Mouse (Mus musculus): ENCODE data around the gene H2afy2. TPM values are rescaled to one million over a fixed set of nuclear protein-coding genes. Genes with fewer than 3 reads are reported as not detected.
A peak's percentile ranks its signal among the peaks of the same experiment; 100 is the strongest.

H2afy2 gene
- total and polyA plus RNA-seq, 3 experiments, result 0.20 TPM; not detected in 2

DNA sequence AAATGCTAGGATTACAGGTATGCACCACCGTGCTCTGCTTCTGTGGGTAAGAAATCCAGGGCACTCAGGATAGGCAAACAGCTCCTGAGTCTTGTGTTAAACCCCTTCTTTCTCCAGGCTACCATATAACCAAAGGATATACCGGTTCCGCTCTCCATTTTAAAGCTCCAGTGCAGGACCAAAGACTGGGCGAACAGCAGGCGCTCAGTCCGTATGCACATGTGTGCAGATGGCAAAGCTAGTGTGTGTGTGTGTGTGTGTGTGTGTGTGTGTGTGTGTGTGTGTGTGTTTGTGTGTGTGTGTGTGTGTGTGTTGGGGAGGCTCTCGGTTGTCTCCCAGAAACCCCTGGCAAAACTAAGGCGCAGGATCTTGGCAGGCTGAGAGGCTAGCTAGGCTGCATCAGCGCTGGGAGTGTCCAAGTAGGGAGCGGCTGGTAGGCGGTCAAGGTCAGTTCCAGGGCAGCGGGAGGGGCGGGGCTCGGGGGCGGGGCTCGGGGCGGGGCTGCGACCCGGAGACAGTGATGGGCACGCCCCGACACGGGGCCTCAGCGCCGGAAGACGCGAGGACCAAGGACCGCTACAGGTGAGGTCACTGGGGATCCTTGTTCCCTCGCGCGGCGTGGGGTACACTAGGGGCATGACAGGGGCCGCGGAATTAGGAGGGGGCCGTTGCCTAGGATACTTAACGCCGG, 69.0 kb downstream of the H2afy2 start, which contains the start of gene Aifm2:
TSS of gene Aifm2 (plus strand) at position 493 of the 691 bp plus-strand sequence.
- dilution Hi-C loops (cut with MboI; ENCODE audit: extremely low pct_ligation_motif_present, extremely low pct_unique_long_range_greater_than_20kb, low sequenced_read_pairs) (no loop called here), in situ Hi-C loops (cut with MboI; ENCODE audit: low pct_ligation_motif_present, low pct_unique_long_range_greater_than_20kb, low sequenced_read_pairs) (no loop called here)
- DNase-seq (ENCODE audit: extremely low read depth), result peak; percentile 59
- H3K79me2 ChIP-seq (replicated peaks; ENCODE audit: control insufficient read depth, extremely low read depth, insufficient read depth, poor library complexity, severe bottlenecking), result no peaks in the 10 kb centered on the region
- peaks cover 7 to 10% of the 10 kb centered on the region in 2 experiments for H3K4me1 ChIP-seq (ENCODE audit: control insufficient read depth in 1 of 2, insufficient read depth in 2 of 2)
- H3K36me3 ChIP-seq (replicated peaks in 1 of 2; ENCODE audit: control insufficient read depth in 1 of 2, insufficient read depth in 1 of 2, low read length in 1 of 2), result peaks cover 0 to 4% of the 10 kb centered on the region in 2 experiments
- H3K27ac ChIP-seq (ENCODE audit: insufficient read depth, low read depth), result no peak within 1 kb of the TSS
- H3K9me3 ChIP-seq (replicated peaks; ENCODE audit: low read length), result no peaks in the 10 kb centered on the region
- H3K4me3 ChIP-seq (replicated peaks in 1 of 3; ENCODE audit: low read depth in 2 of 3, low read length in 2 of 3, poor library complexity in 1 of 3), result peak within 1 kb of the TSS; percentile 68 to 81 (median 76)
- TF ChIP-seq CHD2 (IDR thresholded peaks at IDR 0.05; ENCODE audit: low read length) (no peak), UBTF (IDR thresholded peaks at IDR 0.05; ENCODE audit: low read depth, low read length) (no peak), POLR2A (IDR thresholded peaks at IDR 0.05; ENCODE audit: low read depth, low read length) (peak; percentile 66), ZMIZ1 (IDR thresholded peaks at IDR 0.05; ENCODE audit: low read depth, low read length) (peak; percentile 69), ELF1 (IDR thresholded peaks at IDR 0.05; ENCODE audit: low read depth, low read length) (peak; percentile 51; the same call in 1 of the 2 replicates), TCF12 (IDR thresholded peaks at IDR 0.05; ENCODE audit: low read depth, low read length) (peak; percentile 53; the same call in 1 of the 2 replicates), JUN (IDR thresholded peaks at IDR 0.05; ENCODE audit: insufficient read depth, low read depth, low read length) (no peak), BHLHE40 (IDR thresholded peaks at IDR 0.05; ENCODE audit: low read depth, low read length) (0 out of 2 replicates have a peak, but pooled peaks have one; percentile 18), USF1 (IDR thresholded peaks at IDR 0.05; ENCODE audit: low read depth, low read length) (no peak), MXI1 (IDR thresholded peaks at IDR 0.05; ENCODE audit: low read depth, low read length) (peak; percentile 34; the same call in 1 of the 2 replicates), POLR2AphosphoS2 (IDR thresholded peaks at IDR 0.05; ENCODE audit: low read depth, low read length) (no peak), HCFC1 (IDR thresholded peaks at IDR 0.05; ENCODE audit: low read depth, low read length) (peak; percentile 46; the same call in 1 of the 2 replicates), MEF2A (IDR thresholded peaks at IDR 0.05; ENCODE audit: borderline replicate concordance, low read depth, low read length) (no peak), NELFE (IDR thresholded peaks at IDR 0.05; ENCODE audit: low read depth, low read length) (0 out of 2 replicates have a peak, but pooled peaks have one; percentile 50)
- H3K4me2 ChIP-seq (ENCODE audit: insufficient read depth, low read depth, poor library complexity, severe bottlenecking), result peak within 1 kb of the TSS; percentile 77
- peaks cover 16% of the 10 kb centered on the region for H3K27me3 ChIP-seq (replicated peaks)
- peak within 1 kb of the TSS; percentile 71 for H3K9ac ChIP-seq (ENCODE audit: insufficient read depth, low read depth)

DNA sequence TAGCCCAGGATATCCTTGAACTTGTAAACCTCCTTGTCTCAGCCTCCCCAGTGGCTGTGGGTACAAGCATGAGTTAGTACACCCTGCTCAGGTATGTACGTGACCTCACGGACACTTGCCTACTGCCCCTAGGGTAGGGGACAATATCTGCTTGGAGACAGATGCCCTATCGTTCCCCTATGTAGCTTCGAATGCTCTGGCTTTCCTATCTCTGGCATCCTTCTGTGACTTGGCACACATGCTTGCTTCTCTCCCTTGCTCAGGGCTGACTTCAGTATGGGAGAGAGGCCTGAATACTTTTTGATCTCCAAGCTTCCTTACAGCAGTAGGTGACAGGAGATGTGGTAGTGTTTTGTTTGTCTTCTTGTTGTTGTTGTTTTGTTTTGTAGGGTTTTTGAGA, 69.8 kb downstream of the H2afy2 start:
- DNase-seq (ENCODE audit: extremely low read depth), result no peak
- dilution Hi-C loops (cut with MboI; ENCODE audit: extremely low pct_ligation_motif_present, extremely low pct_unique_long_range_greater_than_20kb, low sequenced_read_pairs) (no loop called here), in situ Hi-C loops (cut with MboI; ENCODE audit: low pct_ligation_motif_present, low pct_unique_long_range_greater_than_20kb, low sequenced_read_pairs) (no loop called here)
- H3K9ac ChIP-seq (ENCODE audit: insufficient read depth, low read depth), result no peak overlapping the region
- H3K9me3 ChIP-seq (replicated peaks; ENCODE audit: low read length), result no peaks in the 10 kb centered on the region
- peaks cover 0 to 1% of the 10 kb centered on the region in 2 experiments for H3K36me3 ChIP-seq (replicated peaks in 1 of 2; ENCODE audit: control insufficient read depth in 1 of 2, insufficient read depth in 1 of 2, low read length in 1 of 2)
- TF ChIP-seq SMC3 (IDR thresholded peaks at IDR 0.05; ENCODE audit: low read depth, low read length), result no peak
- no peak for TF ChIP-seq UBTF (IDR thresholded peaks at IDR 0.05; ENCODE audit: low read depth, low read length)
- TF ChIP-seq MXI1 (IDR thresholded peaks at IDR 0.05; ENCODE audit: low read depth, low read length), result no peak
- no peak for TF ChIP-seq ZMIZ1 (IDR thresholded peaks at IDR 0.05; ENCODE audit: low read depth, low read length)
- TF ChIP-seq NELFE (IDR thresholded peaks at IDR 0.05; ENCODE audit: low read depth, low read length), result no peak
- TF ChIP-seq TBP (conservative IDR thresholded peaks at IDR 0.05; ENCODE audit: low read depth, low read length), result no peak
- no peak for TF ChIP-seq PAX5 (IDR thresholded peaks at IDR 0.05; ENCODE audit: low read length)
- TF ChIP-seq E2F4 (IDR thresholded peaks at IDR 0.05; ENCODE audit: insufficient replicate concordance, low read depth, low read length), result no peak
- TF ChIP-seq GABPA (IDR thresholded peaks at IDR 0.05; ENCODE audit: insufficient replicate concordance, low read depth, low read length), result no peak
- no peak for TF ChIP-seq ETS1 (conservative IDR thresholded peaks at IDR 0.05; ENCODE audit: low read depth, low read length)
- TF ChIP-seq POLR2A (IDR thresholded peaks at IDR 0.05; ENCODE audit: low read depth, low read length), result no peak
- TF ChIP-seq TCF12 (IDR thresholded peaks at IDR 0.05; ENCODE audit: low read depth, low read length), result no peak
- TF ChIP-seq MEF2A (IDR thresholded peaks at IDR 0.05; ENCODE audit: borderline replicate concordance, low read depth, low read length), result no peak
- no peak for TF ChIP-seq EP300 (IDR thresholded peaks at IDR 0.05; ENCODE audit: low read length)
- no peak for TF ChIP-seq MAZ (IDR thresholded peaks at IDR 0.05; ENCODE audit: low read depth, low read length)
- H3K27me3 ChIP-seq (replicated peaks), result peaks cover 16% of the 10 kb centered on the region
- H3K79me2 ChIP-seq (replicated peaks; ENCODE audit: control insufficient read depth, extremely low read depth, insufficient read depth, poor library complexity, severe bottlenecking), result no peaks in the 10 kb centered on the region
- no peak overlapping the region for H3K4me3 ChIP-seq (replicated peaks in 1 of 3; ENCODE audit: low read depth in 2 of 3, low read length in 2 of 3, poor library complexity in 1 of 3)
- no peak overlapping the region for H3K27ac ChIP-seq (ENCODE audit: insufficient read depth, low read depth)
- no peak overlapping the region for H3K4me2 ChIP-seq (ENCODE audit: insufficient read depth, low read depth, poor library complexity, severe bottlenecking)
- peaks cover 7 to 10% of the 10 kb centered on the region in 2 experiments for H3K4me1 ChIP-seq (ENCODE audit: control insufficient read depth in 1 of 2, insufficient read depth in 2 of 2)

All from CH12.LX (cell line).